Mouse (Mus musculus): ENCODE data around the gene Gapt. TPM values are rescaled to one million over a fixed set of nuclear protein-coding genes. Genes with fewer than 3 reads are reported as not detected.
A peak's percentile ranks its signal among the peaks of the same experiment; 100 is the strongest.
"Not testable (repeated sequence)": the region's sequence is repeated elsewhere in the genome, so short reads cannot be mapped to it uniquely, and the experiment has no call there.

Gapt gene
- polyA plus RNA-seq, 1 experiment from 2014 or later: 0.49 TPM

- H3K36me3 ChIP-seq (ENCODE audit: control insufficient read depth, insufficient read depth, low read length); H3K9me3 ChIP-seq (ENCODE audit: control insufficient read depth, low read length); DNase-seq (ENCODE audit: low spot score); H3K27ac ChIP-seq (ENCODE audit: low read depth); H3K27me3 ChIP-seq (replicated peaks; ENCODE audit: control insufficient read depth, insufficient read depth, low read length); H3K9ac ChIP-seq (ENCODE audit: low read length); H3K4me2 ChIP-seq (ENCODE audit: low read length); H3K4me3 ChIP-seq (ENCODE audit: low read depth, low read length); H3K4me1 ChIP-seq (replicated peaks; ENCODE audit: control insufficient read depth, insufficient read depth, low read length): not testable (repeated sequence)
- 0 out of 2 replicates have a peak, but pooled peaks have one; percentile 36 for ATAC-seq (replicated peaks; ENCODE audit: low FRiP score, low TSS enrichment, low read depth)
- WGBS: 59% methylated on average over 6 of the region's 6 CpGs
Measured at GRCm38 (mm10) chr13:110368556-110369040, 11.6 kb upstream of the Gapt start.

- no peak overlapping the region for H3K4me3 ChIP-seq (ENCODE audit: low read depth, low read length)
- H3K27me3 ChIP-seq (replicated peaks; ENCODE audit: control insufficient read depth, insufficient read depth, low read length): no peaks in the 10 kb centered on the region
- H3K9me3 ChIP-seq (ENCODE audit: control insufficient read depth, low read length): no peaks in the 10 kb centered on the region
- no peaks in the 10 kb centered on the region for H3K4me1 ChIP-seq (replicated peaks; ENCODE audit: control insufficient read depth, insufficient read depth, low read length)
- H3K36me3 ChIP-seq (ENCODE audit: control insufficient read depth, insufficient read depth, low read length): no peaks in the 10 kb centered on the region
- H3K4me2 ChIP-seq (ENCODE audit: low read length): no peak overlapping the region
- ATAC-seq (replicated peaks; ENCODE audit: low FRiP score, low TSS enrichment, low read depth) (no peak), DNase-seq (ENCODE audit: low spot score) (no peak)
- H3K9ac ChIP-seq (ENCODE audit: low read length): no peak overlapping the region
- H3K27ac ChIP-seq (ENCODE audit: low read depth): no peak overlapping the region
- 81% methylated on average over 3 of the region's 3 CpGs for WGBS
Measured at GRCm38 (mm10) chr13:110367961-110368555, 11.1 kb upstream of the Gapt start.

GRCm38 (mm10) chr13:110366477-110366876 is 9.5 kb upstream of the Gapt start:
- no peak for DNase-seq (ENCODE audit: low spot score)
- WGBS: 93% methylated on average over 3 of the region's 3 CpGs

GRCm38 (mm10) chr13:110363722-110364121 is 6.7 kb upstream of the Gapt start:
- Histone ChIP-seq H3K36me3 (ENCODE audit: control insufficient read depth, insufficient read depth, low read length) (no peaks in the 10 kb centered on the region), H3K9me3 (ENCODE audit: control insufficient read depth, low read length) (no peaks in the 10 kb centered on the region), H3K4me3 (ENCODE audit: low read depth, low read length) (no peak overlapping the region), H3K9ac (ENCODE audit: low read length) (no peak overlapping the region), H3K4me1 (replicated peaks; ENCODE audit: control insufficient read depth, insufficient read depth, low read length) (no peaks in the 10 kb centered on the region), H3K27ac (ENCODE audit: low read depth) (no peak overlapping the region), H3K4me2 (ENCODE audit: low read length) (no peak overlapping the region), H3K27me3 (replicated peaks; ENCODE audit: control insufficient read depth, insufficient read depth, low read length) (no peaks in the 10 kb centered on the region)
- DNase-seq (ENCODE audit: low spot score) (no peak), ATAC-seq (replicated peaks; ENCODE audit: low FRiP score, low TSS enrichment, low read depth) (no peak)
- 78% methylated on average over 6 of the region's 6 CpGs for WGBS

More at GRCm38 (mm10) chr13:110366477-110366876, 9.5 kb upstream of the Gapt start:
- H3K4me1 ChIP-seq (replicated peaks; ENCODE audit: control insufficient read depth, insufficient read depth, low read length): no peaks in the 10 kb centered on the region
- H3K9me3 ChIP-seq (ENCODE audit: control insufficient read depth, low read length): no peaks in the 10 kb centered on the region
- H3K27ac ChIP-seq (ENCODE audit: low read depth): no peak overlapping the region
- H3K9ac ChIP-seq (ENCODE audit: low read length): no peak overlapping the region
- no peak overlapping the region for H3K4me2 ChIP-seq (ENCODE audit: low read length)
- H3K4me3 ChIP-seq (ENCODE audit: low read depth, low read length): no peak overlapping the region
- H3K36me3 ChIP-seq (ENCODE audit: control insufficient read depth, insufficient read depth, low read length): no peaks in the 10 kb centered on the region
- no peak for ATAC-seq (replicated peaks; ENCODE audit: low FRiP score, low TSS enrichment, low read depth)
- H3K27me3 ChIP-seq (replicated peaks; ENCODE audit: control insufficient read depth, insufficient read depth, low read length): no peaks in the 10 kb centered on the region

- Histone ChIP-seq H3K27me3 (replicated peaks; ENCODE audit: control insufficient read depth, insufficient read depth, low read length) (no peaks in the 10 kb centered on the region), H3K27ac (ENCODE audit: low read depth) (no peak overlapping the region), H3K9me3 (ENCODE audit: control insufficient read depth, low read length) (no peaks in the 10 kb centered on the region), H3K4me1 (replicated peaks; ENCODE audit: control insufficient read depth, insufficient read depth, low read length) (no peaks in the 10 kb centered on the region), H3K4me2 (ENCODE audit: low read length) (no peak overlapping the region), H3K36me3 (ENCODE audit: control insufficient read depth, insufficient read depth, low read length) (no peaks in the 10 kb centered on the region), H3K9ac (ENCODE audit: low read length) (no peak overlapping the region), H3K4me3 (ENCODE audit: low read depth, low read length) (no peak overlapping the region)
- WGBS: 81% methylated on average over 6 of the region's 6 CpGs
- DNase-seq (ENCODE audit: low spot score) (no peak), ATAC-seq (replicated peaks; ENCODE audit: low FRiP score, low TSS enrichment, low read depth) (no peak)
Measured at GRCm38 (mm10) chr13:110351051-110351450, 5.9 kb downstream of the Gapt start.

- ATAC-seq (replicated peaks; ENCODE audit: low FRiP score, low TSS enrichment, low read depth) (no peak), DNase-seq (ENCODE audit: low spot score) (no peak)
Measured at GRCm38 (mm10) chr13:110346707-110347106, 10.3 kb downstream of the Gapt start.

GRCm38 (mm10) chr13:110342602-110343001 is 14.4 kb downstream of the Gapt start:
- Histone ChIP-seq H3K9ac (ENCODE audit: low read length) (no peak overlapping the region), H3K4me2 (ENCODE audit: low read length) (no peak overlapping the region), H3K4me3 (ENCODE audit: low read depth, low read length) (no peak overlapping the region), H3K27ac (ENCODE audit: low read depth) (no peak overlapping the region), H3K4me1 (replicated peaks; ENCODE audit: control insufficient read depth, insufficient read depth, low read length) (no peaks in the 10 kb centered on the region), H3K27me3 (replicated peaks; ENCODE audit: control insufficient read depth, insufficient read depth, low read length) (no peaks in the 10 kb centered on the region), H3K9me3 (ENCODE audit: control insufficient read depth, low read length) (no peaks in the 10 kb centered on the region), H3K36me3 (ENCODE audit: control insufficient read depth, insufficient read depth, low read length) (no peaks in the 10 kb centered on the region)
- WGBS: 79% methylated on average over 6 of the region's 6 CpGs
- DNase-seq (ENCODE audit: low spot score): no peak
- ATAC-seq (replicated peaks; ENCODE audit: low FRiP score, low TSS enrichment, low read depth): no peak

More at GRCm38 (mm10) chr13:110346707-110347106, 10.3 kb downstream of the Gapt start:
- no peak overlapping the region for H3K27ac ChIP-seq (ENCODE audit: low read depth)
- H3K36me3 ChIP-seq (ENCODE audit: control insufficient read depth, insufficient read depth, low read length): no peaks in the 10 kb centered on the region
- no peaks in the 10 kb centered on the region for H3K27me3 ChIP-seq (replicated peaks; ENCODE audit: control insufficient read depth, insufficient read depth, low read length)
- H3K4me2 ChIP-seq (ENCODE audit: low read length): no peak overlapping the region
- no peak overlapping the region for H3K4me3 ChIP-seq (ENCODE audit: low read depth, low read length)
- WGBS: 49% methylated on average over 7 of the region's 7 CpGs
- H3K9me3 ChIP-seq (ENCODE audit: control insufficient read depth, low read length): no peaks in the 10 kb centered on the region
- no peak overlapping the region for H3K9ac ChIP-seq (ENCODE audit: low read length)
- H3K4me1 ChIP-seq (replicated peaks; ENCODE audit: control insufficient read depth, insufficient read depth, low read length): no peaks in the 10 kb centered on the region

GRCm38 (mm10) chr13:110332958-110333597 is 23.9 kb downstream of the Gapt start:
- Histone ChIP-seq H3K4me3 (ENCODE audit: low read depth, low read length) (no peak overlapping the region), H3K9me3 (ENCODE audit: control insufficient read depth, low read length) (no peaks in the 10 kb centered on the region), H3K9ac (ENCODE audit: low read length) (no peak overlapping the region), H3K4me1 (replicated peaks; ENCODE audit: control insufficient read depth, insufficient read depth, low read length) (no peaks in the 10 kb centered on the region), H3K27me3 (replicated peaks; ENCODE audit: control insufficient read depth, insufficient read depth, low read length) (no peaks in the 10 kb centered on the region), H3K36me3 (ENCODE audit: control insufficient read depth, insufficient read depth, low read length) (no peaks in the 10 kb centered on the region), H3K4me2 (ENCODE audit: low read length) (no peak overlapping the region), H3K27ac (ENCODE audit: low read depth) (no peak overlapping the region)
- 91% methylated on average over 14 of the region's 14 CpGs for WGBS
- ATAC-seq (replicated peaks; ENCODE audit: low FRiP score, low TSS enrichment, low read depth) (no peak), DNase-seq (ENCODE audit: low spot score) (no peak)

GRCm38 (mm10) chr13:110318746-110319145 is 38.3 kb downstream of the Gapt start:
- no peaks in the 10 kb centered on the region for H3K4me1 ChIP-seq (replicated peaks; ENCODE audit: control insufficient read depth, insufficient read depth, low read length)
- no peak overlapping the region for H3K4me2 ChIP-seq (ENCODE audit: low read length)
- no peak overlapping the region for H3K27ac ChIP-seq (ENCODE audit: low read depth)
- WGBS: 68% methylated on average over 4 of the region's 4 CpGs
- DNase-seq (ENCODE audit: low spot score) (no peak), ATAC-seq (replicated peaks; ENCODE audit: low FRiP score, low TSS enrichment, low read depth) (no peak)
- H3K9ac ChIP-seq (ENCODE audit: low read length): no peak overlapping the region
- no peaks in the 10 kb centered on the region for H3K27me3 ChIP-seq (replicated peaks; ENCODE audit: control insufficient read depth, insufficient read depth, low read length)
- no peak overlapping the region for H3K4me3 ChIP-seq (ENCODE audit: low read depth, low read length)
- H3K36me3 ChIP-seq (ENCODE audit: control insufficient read depth, insufficient read depth, low read length): no peaks in the 10 kb centered on the region
- no peaks in the 10 kb centered on the region for H3K9me3 ChIP-seq (ENCODE audit: control insufficient read depth, low read length)
